Mouse (Mus musculus): ENCODE data around the gene Cst6.

The Cst6 gene

DNA sequence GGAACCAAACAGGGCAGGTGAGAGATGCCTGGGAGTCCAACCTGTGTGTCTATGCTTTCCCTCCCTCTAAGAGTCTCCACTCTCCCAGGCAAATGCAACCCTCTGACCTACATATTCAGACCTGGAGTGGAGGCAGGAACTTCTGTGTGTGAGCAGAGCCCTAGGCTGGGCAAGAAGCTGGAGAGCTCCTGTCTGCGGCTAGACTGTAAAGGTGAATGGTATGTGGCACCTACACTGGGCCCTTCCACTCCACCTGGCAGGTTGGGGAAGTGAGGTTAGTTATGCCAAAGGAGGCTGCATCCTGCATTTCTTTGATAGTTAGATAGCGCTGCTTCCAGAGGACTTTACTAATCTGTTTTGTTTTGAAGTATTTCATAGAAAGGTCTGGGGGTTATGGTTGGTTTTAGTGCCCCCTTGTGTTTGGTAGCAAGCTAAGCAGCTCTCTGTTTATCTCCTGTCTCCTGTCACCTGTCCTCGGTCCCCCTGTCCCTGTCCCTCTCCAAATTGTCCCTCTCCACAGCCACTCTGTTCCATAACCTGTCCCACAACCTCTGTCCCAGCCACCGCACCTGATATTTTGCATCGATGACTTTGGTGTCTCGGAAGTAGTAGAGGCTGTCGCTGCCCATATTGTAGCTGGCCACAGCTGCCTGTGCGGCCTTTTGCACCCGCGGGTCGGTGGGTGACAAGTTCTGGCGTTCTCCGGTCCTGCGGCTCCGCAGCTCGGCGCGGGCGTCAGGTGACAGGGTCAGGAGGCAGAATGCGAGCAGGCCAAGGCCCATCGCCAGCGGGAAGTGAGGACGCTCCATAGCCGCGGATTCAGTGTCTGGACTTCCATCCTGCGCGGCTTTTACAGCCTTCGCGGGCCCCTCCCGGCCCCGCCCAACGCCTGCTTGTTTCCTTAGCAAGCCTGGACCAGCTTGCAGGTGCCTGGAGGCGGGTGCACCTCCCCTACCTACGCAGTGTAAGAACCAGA lies 560 bp downstream of the Cst6 start:
- DNase-seq (ENCODE audit: low spot score) = no peak

GRCm38 (mm10) chr19:5348064-5348463 lies 1.3 kb downstream of the Cst6 start:
- DNase-seq (ENCODE audit: low spot score) = no peak

DNA sequence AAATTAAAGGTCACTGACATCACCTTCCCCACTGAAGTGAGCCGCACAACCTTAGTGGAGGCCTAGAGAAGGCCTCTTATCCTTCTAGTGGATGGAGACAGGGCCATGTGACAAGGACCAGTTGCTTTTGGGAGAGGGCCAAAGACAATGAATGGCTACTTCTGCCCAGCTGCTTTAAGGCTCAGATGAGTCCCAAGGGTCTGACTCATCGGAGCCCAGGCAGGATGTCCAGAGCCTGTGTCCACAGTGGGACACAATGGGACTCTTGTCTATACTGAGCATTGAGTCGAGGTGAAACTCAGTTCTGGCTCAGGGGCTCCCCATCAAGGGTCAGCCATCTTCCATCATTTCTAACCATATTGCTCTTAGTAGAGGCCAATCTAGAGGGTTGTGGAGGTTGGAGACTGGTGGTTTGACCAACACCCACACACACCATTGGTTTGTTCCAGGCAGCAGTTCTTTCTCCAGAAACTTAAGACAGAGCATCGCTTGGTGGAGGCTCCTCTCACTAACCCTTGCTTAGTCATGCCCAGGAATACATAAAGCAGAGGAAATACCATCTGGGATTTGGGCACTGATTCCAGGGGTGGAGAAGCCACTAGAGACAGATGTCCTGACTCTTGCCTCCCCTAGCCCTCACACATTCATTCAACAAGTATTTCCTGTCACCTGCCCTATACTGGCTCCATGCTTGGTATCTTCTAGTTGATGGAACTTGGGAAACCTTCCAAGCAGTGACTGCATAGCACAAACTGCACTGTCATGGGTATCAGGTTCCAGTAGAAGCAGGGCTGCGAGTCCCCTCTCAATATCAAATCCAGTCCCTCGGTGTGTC lies 3.9 kb downstream of the Cst6 start:
- DNase-seq (ENCODE audit: low spot score) = no peak

DNA sequence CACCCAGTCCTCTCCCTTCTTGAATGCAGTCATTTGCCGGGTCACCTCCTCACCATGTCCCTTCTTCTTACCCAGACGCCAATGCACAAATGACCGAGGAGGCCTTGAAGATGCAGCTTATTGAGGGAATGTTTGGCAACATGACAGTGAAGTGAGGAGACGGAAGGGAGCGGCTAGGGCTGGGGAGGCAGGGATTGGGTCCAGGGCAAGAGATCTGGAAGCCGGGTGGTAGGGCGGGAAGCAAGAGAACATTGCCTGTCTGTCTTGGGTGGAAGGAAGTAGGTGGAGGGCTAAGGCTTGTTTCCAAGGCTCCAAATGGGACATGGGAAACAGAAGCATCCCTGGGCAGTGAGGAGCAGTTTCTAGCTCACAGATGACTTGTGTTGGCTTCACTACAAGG lies 8.0 kb downstream of the Cst6 start:
- DNase-seq (ENCODE audit: low spot score) = no peak

- DNase-seq (ENCODE audit: low spot score) = peak; percentile 52
Observed at GRCm38 (mm10) chr19:5337975-5338374, 11.4 kb downstream of the Cst6 start.

DNA sequence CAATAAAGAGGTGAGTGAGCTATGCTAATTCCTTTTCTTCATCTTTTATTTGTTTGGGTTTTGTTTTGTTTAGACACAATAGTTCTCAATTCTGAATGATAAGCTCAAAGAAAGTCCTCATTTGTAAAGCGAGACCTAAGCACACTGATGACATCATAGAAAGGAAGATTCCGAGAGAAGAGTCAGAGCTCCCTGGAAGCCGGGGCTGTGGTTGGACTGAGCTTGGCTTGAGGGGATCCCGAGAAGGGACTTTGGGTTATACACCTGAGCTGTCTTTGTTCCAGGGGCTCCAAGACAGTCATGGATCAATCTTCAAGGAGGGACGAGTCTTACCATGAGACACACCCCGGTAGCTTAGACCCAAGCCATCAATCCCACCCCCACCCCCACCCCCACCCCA lies 13.9 kb downstream of the Cst6 start, which contains the start of gene Catsper1:
TSS of gene Catsper1 (plus strand) at position 301 of the 400 bp plus-strand sequence.
- no peak for DNase-seq (ENCODE audit: low spot score)

- DNase-seq (ENCODE audit: low spot score) = no peak
Observed at GRCm38 (mm10) chr19:5334741-5335140, 14.6 kb downstream of the Cst6 start.

GRCm38 (mm10) chr19:5327970-5328369 lies 21.4 kb downstream of the Cst6 start:
- DNase-seq (ENCODE audit: low spot score) = no peak

DNA sequence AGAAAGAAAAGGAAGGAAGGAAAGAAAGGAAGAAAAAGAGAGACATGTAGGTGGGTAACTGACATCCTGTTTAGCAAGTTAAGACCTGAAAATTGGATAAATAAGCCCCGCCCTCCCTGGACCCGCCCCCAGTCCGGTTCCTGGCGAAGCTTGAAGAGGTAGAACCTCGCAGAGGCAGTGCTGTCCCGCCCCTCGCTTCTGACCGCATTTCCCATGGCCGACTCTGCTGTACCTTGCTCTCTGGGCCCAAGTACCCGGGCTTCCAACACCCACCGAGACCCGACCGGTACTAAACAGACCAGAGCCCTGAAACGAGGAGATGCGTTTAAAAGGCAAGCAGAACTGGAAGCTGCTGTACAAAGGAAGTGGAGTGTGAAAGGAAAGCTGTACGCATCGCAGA lies 25.6 kb downstream of the Cst6 start:
- DNase-seq (ENCODE audit: low spot score) = no peak

- DNase-seq (ENCODE audit: low spot score) = no peak
Observed at GRCm38 (mm10) chr19:5313189-5313588, 36.2 kb downstream of the Cst6 start.

DNA sequence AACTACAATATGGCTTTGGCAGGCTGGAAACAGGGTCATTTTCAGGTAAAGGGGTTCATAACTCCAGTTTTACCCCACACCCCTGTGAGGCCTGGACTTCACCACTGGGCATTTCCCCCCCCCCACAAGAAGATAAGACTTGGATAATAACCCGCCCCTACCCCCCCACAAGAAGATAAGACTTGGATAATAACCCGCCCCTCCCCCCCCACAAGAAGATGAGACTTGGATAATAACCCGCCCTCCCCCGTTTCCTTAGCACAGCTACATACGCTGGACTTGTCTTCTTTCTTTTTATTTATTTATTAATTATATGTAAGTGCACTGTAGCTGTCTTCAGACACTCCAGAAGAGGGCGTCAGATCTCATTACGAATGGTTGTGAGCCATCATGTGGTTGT lies 40.3 kb downstream of the Cst6 start:
- DNase-seq (ENCODE audit: low spot score) = no peak

GRCm38 (mm10) chr19:5306968-5307734 lies 42.2 kb downstream of the Cst6 start:
- no peak for DNase-seq (ENCODE audit: low spot score)

DNA sequence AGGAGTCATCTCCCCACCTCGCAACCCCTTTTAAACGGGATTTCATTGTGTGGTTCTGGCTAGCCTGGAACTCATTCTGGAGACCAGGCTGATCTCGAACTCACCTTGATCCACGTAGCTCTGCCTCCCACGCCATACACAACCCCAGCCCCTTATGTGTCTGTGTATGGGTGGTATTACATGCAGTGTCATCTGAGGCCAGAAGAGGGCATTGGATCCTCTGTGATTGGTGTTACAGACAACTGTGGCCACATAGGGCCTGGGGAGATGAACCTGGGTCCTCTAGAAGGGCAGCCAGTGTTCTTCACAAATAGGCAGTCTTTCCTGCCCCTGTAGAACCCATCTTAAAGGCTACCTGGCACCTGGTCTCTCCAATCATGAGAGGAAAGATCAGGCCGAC lies 43.1 kb downstream of the Cst6 start:
- DNase-seq (ENCODE audit: low spot score) = no peak

- DNase-seq (ENCODE audit: low spot score) = no peak
Observed at GRCm38 (mm10) chr19:5302455-5302854, 46.9 kb downstream of the Cst6 start.

- DNase-seq (ENCODE audit: low spot score) = no peak
Observed at GRCm38 (mm10) chr19:5300588-5300987, 48.8 kb downstream of the Cst6 start.

DNA sequence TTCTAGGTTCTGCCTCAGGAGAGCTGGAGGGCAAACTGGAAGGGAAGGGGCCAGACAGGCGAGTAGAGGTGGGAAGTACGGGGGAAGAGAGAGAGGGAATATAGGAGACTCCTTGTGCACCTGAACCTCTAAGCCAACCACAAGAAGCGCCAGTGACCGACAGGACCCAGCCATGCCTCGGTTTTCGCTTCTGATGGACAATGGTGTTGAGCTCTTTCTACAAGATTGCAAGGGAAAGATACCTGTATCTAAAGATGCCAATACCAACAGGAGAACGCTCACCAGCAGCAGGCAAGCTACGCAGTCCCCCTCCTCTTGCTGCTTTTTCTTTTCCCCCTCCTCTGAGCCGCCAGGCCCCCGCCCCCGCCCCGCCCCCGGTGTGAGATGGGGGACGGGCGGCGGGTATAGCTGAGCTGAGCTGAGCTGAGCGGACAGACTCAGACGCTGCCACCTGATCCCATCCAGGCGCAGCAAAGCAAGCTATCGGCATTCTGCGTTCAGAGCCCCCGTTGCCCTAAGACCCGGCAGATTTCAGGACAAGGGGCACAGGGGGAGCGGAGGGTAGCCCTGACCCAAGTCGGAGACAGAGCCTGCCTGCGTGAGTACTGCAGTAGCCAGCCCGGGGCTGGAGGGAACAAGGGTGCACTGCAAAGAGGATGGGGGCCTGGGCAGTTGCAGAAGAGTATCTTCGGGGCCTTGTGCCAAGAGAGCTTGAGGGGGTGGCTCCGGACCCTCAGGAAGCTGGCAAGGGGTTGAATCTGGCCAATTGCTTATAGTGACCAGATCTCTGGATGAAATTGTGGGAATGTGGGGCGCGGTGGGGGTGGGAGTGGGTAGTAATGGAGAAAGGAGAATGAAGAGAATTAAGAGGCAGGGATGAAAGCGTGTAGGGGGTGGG lies 51.2 kb downstream of the Cst6 start, which contains the start of gene Gal3st3:
TSS of gene Gal3st3 (plus strand) at position 429 of the 898 bp plus-strand sequence.
- no peak for DNase-seq (ENCODE audit: low spot score)

- DNase-seq (ENCODE audit: low spot score) = no peak
Observed at GRCm38 (mm10) chr19:5296630-5297029, 52.7 kb downstream of the Cst6 start.

DNA sequence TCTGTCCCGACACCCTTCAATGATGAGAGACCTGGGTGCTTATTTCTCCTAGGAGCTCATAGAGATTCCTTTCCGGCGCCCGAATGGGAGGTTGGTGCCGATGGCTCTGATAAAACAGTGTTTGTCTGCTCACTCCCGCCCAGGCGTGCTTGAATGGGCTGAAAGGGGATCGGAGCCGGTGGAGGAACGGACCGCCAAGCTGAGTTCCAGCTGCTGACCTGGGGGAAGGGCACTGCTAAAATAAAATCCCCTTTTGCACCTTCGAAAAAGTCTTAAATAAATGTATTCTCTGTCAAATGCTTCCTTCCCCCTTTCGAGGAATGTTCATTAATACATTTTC lies 53.7 kb downstream of the Cst6 start:
- no peak for DNase-seq (ENCODE audit: low spot score)

DNA sequence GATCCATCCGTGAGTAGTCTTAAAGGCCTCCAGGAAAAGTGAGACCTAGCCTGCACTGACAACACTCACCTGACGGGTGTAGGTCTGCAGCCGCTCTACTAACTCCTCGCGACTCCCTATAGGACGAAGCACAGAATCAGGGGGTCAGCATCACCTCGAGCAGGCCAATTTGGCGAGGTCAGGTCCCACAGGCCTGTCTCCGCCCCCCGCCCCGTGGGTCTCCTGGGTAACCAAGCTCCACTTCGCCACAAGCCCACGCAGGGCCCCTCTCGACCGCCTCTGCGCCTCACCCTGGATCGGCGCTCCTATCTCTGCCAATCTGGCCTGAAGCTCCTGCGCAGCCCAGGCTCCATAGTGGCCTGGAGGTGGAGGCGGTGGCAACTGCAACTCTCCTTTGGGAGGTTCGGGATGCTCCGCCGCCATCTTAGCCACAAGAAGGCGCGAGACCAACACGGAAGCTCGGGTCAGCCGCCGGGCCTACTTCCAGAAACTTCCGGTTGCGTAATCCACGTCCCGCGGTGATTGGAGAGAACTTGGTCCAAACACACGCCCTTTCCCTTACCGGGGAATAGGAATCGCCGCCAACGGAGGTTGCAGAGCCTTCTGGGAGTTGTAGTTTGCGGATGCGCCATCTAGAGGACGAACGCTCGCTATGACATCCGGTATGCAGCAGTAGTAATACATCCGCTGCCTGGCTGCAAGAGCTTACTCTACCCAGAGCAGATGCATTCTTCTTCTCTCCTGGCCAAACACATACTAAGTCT lies 54.2 kb downstream of the Cst6 start, which contains the start of gene Sf3b2:
TSS of gene Sf3b2 (minus strand) at position 484 of the 764 bp plus-strand sequence.
- DNase-seq (ENCODE audit: low spot score) = peak; percentile 95

All from ovary, postnatal 10 days (tissue).